Mouse (Mus musculus) midbrain, postnatal 0 days (tissue): ENCODE results near the gene Cfap300. TPM values are rescaled to one million over a fixed set of nuclear protein-coding genes. Genes with fewer than 3 reads are reported as not detected.

Experiments
- ATAC-seq: fragments of 200-750 bp; cut with Nextera tagmentation; 2 replicates; pipeline ENCODE4 v1.8.0; 2017; ENCODE audit warnings: moderate number of reproducible peaks, mild to moderate bottlenecking, moderate TSS enrichment, moderate library complexity; ENCODE audit not compliant: low FRiP score
- DNase-seq: peaks from one replicate; pipeline ENCODE4 v3.0.0-alpha.2; 2015; ENCODE audit warnings: low spot score
- H3K27ac ChIP-seq: fragments of 300-500 bp; sonication (generic); 2 replicates; pipeline ENCODE4 v1.5.1; 2014; ENCODE audit warnings: low read depth, mild to moderate bottlenecking, low read length, mixed read lengths
- H3K27me3 ChIP-seq: fragments of 300-500 bp; sonication (generic); 2 replicates; pipeline ENCODE4 v1.6.1; 2014; ENCODE audit warnings: low read length, control low read depth, mixed read lengths; ENCODE audit not compliant: insufficient read depth
- H3K36me3 ChIP-seq: fragments of 300-500 bp; sonication (generic); 2 replicates; pipeline ENCODE4 v1.6.1; 2014; ENCODE audit warnings: low read length, control low read depth, mixed read lengths; ENCODE audit not compliant: insufficient read depth
- H3K4me1 ChIP-seq: fragments of 300-500 bp; sonication (generic); 2 replicates; pipeline ENCODE4 v1.6.1; 2014; ENCODE audit warnings: mild to moderate bottlenecking, control low read depth, antibody characterized with exemption, low read length, mixed read lengths; ENCODE audit not compliant: insufficient read depth
- H3K4me2 ChIP-seq: fragments of 300-500 bp; sonication (generic); 2 replicates; pipeline ENCODE4 v1.6.1; 2014; ENCODE audit warnings: low read depth, mild to moderate bottlenecking, low read length, mixed read lengths; ENCODE audit not compliant: poor library complexity, severe bottlenecking
- H3K4me3 ChIP-seq: fragments of 300-500 bp; sonication (generic); 2 replicates; pipeline ENCODE4 v1.5.1; 2014; ENCODE audit warnings: low read depth, mild to moderate bottlenecking, low read length, moderate library complexity
- H3K9ac ChIP-seq: fragments of 300-500 bp; sonication (generic); replicated peaks from 2 replicates; pipeline ENCODE4 v1.6.1; 2014; ENCODE audit warnings: mild to moderate bottlenecking, low read length, moderate library complexity, mixed read lengths; ENCODE audit not compliant: poor library complexity, severe bottlenecking
- H3K9me3 ChIP-seq: fragments of 300-500 bp; sonication (generic); 2 replicates; pipeline ENCODE4 v1.6.1; 2016; ENCODE audit warnings: low read length, control low read depth
- CTCF ChIP-seq: IDR thresholded peaks from 2 replicates; pipeline ENCODE4 v1.5.1; 2016; ENCODE audit warnings: antibody characterized with exemption, mild to moderate bottlenecking
- WGBS: fragments of 180-500 bp; shearing (Covaris S2); extraction: QIAGEN DNeasy Blood & Tissue Kit; methylation state at CpG from one replicate; pipeline ENCODE4 v1.1.7; 2014; 5-methylcytosine and 5-hydroxymethylcytosine counted together
- polyA plus RNA-seq: library from polyadenylated mRNA; unstranded; fragments of >200 nt; fragmentation: Nextera tagmentation; extraction: Ambion mirVana; gene quantifications from 2 replicates; pipeline ENCODE4 v1.2.1, GENCODE M21; 2015
- total RNA-seq: library from RNA; depleted of rRNA; stranded (reverse); fragments of >200 nt; gene quantifications from 2 replicates; pipeline ENCODE4 v1.2.3, GENCODE M21; 2014

Cfap300 gene
- total and polyA plus RNA-seq, 2 experiments from 2014 or later = 11.9 to 12.1 TPM

GRCm38 (mm10) chr9:8017253-8017913 lies 25.2 kb downstream of the Cfap300 start:
- Histone ChIP-seq H3K36me3 (no peaks in the 10 kb centered on the region), H3K9me3 (no peaks in the 10 kb centered on the region), H3K9ac (no peak overlapping the region), H3K27ac (no peak overlapping the region), H3K27me3 (no peaks in the 10 kb centered on the region), H3K4me2 (no peak overlapping the region), H3K4me1 (no peaks in the 10 kb centered on the region), H3K4me3 (no peak overlapping the region)
- 63% methylated on average over 15 of the region's 20 CpGs for WGBS
- TF ChIP-seq CTCF = no peak
- DNase-seq (no peak), ATAC-seq (no peak)

- under 1% methylated on average over 63 of the region's 79 CpGs for WGBS
- H3K36me3 ChIP-seq = no peaks in the 10 kb centered on the region
- ATAC-seq = peak; percentile 82
- no peaks in the 10 kb centered on the region; the same call in 1 of the 2 replicates for H3K27me3 ChIP-seq
- no peaks in the 10 kb centered on the region for H3K9me3 ChIP-seq
- peak; percentile 86 for DNase-seq
- H3K4me3 ChIP-seq = peak within 1 kb of the TSS; percentile 72
- H3K9ac ChIP-seq = peak within 1 kb of the TSS; percentile 64
- 0 out of 2 replicates have a peak, but pooled peaks cover 2% of the 10 kb centered on the region for H3K4me1 ChIP-seq
- H3K4me2 ChIP-seq = peak within 1 kb of the TSS; percentile 93
- peak within 1 kb of the TSS; percentile 52 for H3K27ac ChIP-seq
- no peak for TF ChIP-seq CTCF
Observed at GRCm38 (mm10) chr9:8004370-8004991, 38.1 kb downstream of the Cfap300 start, which contains the start of gene Yap1. Gene Yap1, minus strand, starts transcription at chr9:8004596.

GRCm38 (mm10) chr9:8003301-8004271 lies 39.0 kb downstream of the Cfap300 start:
- ATAC-seq (peak; percentile 64), DNase-seq (peak; percentile 41)
- peak overlapping the region; percentile 64 for H3K9ac ChIP-seq
- no peak for TF ChIP-seq CTCF
- peak overlapping the region; percentile 93 for H3K4me2 ChIP-seq
- 0 out of 2 replicates have a peak, but pooled peaks cover 2% of the 10 kb centered on the region for H3K4me1 ChIP-seq
- H3K4me3 ChIP-seq = peak overlapping the region; percentile 72
- WGBS = under 1% methylated on average over 54 of the region's 82 CpGs
- no peaks in the 10 kb centered on the region; the same call in 1 of the 2 replicates for H3K27me3 ChIP-seq
- no peaks in the 10 kb centered on the region for H3K9me3 ChIP-seq
- H3K36me3 ChIP-seq = no peaks in the 10 kb centered on the region
- peak overlapping the region; percentile 52 for H3K27ac ChIP-seq

DNA sequence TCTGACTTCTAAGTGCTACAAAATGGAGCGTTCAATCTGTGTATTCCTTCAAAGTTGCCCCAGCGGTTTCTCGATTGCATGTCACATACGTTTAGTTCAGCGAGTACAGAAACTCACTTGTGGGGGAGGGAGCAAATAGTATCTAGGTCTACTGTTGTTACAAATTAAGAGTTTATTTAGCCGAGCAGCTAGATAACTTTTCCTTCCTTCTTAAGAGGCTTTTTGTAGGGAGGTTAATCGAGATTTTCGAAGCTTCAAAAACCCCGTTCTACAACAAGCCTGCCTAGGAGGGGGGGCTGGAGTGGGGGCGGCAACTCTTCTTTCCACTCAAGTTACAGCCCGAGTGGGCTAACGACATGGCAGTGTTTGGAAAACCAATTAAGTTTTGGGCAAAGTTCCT lies 39.8 kb downstream of the Cfap300 start:
- no peak for TF ChIP-seq CTCF
- peak; percentile 12 for DNase-seq
- Histone ChIP-seq H3K9ac (no peak overlapping the region), H3K27ac (no peak overlapping the region), H3K27me3 (no peaks in the 10 kb centered on the region; the same call in 1 of the 2 replicates), H3K4me1 (0 out of 2 replicates have a peak, but pooled peaks cover 2% of the 10 kb centered on the region), H3K9me3 (no peaks in the 10 kb centered on the region), H3K4me2 (peak overlapping the region; percentile 93), H3K4me3 (peak overlapping the region; percentile 72), H3K36me3 (no peaks in the 10 kb centered on the region)
- 1% methylated on average over 12 of the region's 12 CpGs for WGBS
- ATAC-seq = no peak

GRCm38 (mm10) chr9:8001352-8001751 lies 41.3 kb downstream of the Cfap300 start:
- Histone ChIP-seq H3K36me3 (no peaks in the 10 kb centered on the region), H3K9ac (no peak overlapping the region), H3K4me2 (no peak overlapping the region), H3K4me1 (0 out of 2 replicates have a peak, but pooled peaks cover 2% of the 10 kb centered on the region), H3K27ac (no peak overlapping the region), H3K9me3 (no peaks in the 10 kb centered on the region), H3K4me3 (no peak overlapping the region), H3K27me3 (no peaks in the 10 kb centered on the region; the same call in 1 of the 2 replicates)
- 49% methylated on average over 7 of the region's 7 CpGs for WGBS
- TF ChIP-seq CTCF = no peak
- ATAC-seq (no peak), DNase-seq (no peak)
